Mouse (Mus musculus) lung, adult 2 months (tissue): ENCODE measurements around the gene Ccnyl1. TPM values are rescaled to one million over a fixed set of nuclear protein-coding genes. Genes with fewer than 3 reads are reported as not detected.
A peak's percentile ranks its signal among the peaks of the same experiment; 100 is the strongest.

Source experiments
- DNase-seq: peaks from one replicate; pipeline ENCODE4 v3.0.0; 2022
- H3K4me1 ChIP-seq: fragments of 200-500 bp; 2 replicates; pipeline ENCODE4 v1.6.1; 2011; ENCODE audit warnings: low read length; ENCODE audit not compliant: control insufficient read depth, insufficient read depth
- H3K4me3 ChIP-seq: fragments of 200-500 bp; replicated peaks from 2 replicates; pipeline ENCODE3; 2011; ENCODE audit warnings: low read depth, mild to moderate bottlenecking, control low read depth, low read length; ENCODE audit errors: extremely low read depth
- CTCF ChIP-seq: fragments of 200-500 bp; IDR thresholded peaks from 2 replicates; pipeline ENCODE4 v1.5.1; 2011; ENCODE audit warnings: mild to moderate bottlenecking, low read length, control low read depth; ENCODE audit not compliant: insufficient read depth
- POLR2A ChIP-seq: fragments of 200-500 bp; IDR thresholded peaks from 2 replicates; pipeline ENCODE4 v1.6.1; 2011; ENCODE audit warnings: low read depth, mild to moderate bottlenecking, control low read depth, low read length, borderline replicate concordance; ENCODE audit errors: extremely low read depth
- WGBS: fragments of 180-500 bp; shearing (Covaris S2); methylation state at CpG from one replicate; pipeline ENCODE4 v1.1.7; 2018; 5-methylcytosine and 5-hydroxymethylcytosine counted together
- polyA plus RNA-seq: library from polyadenylated mRNA; depleted of rRNA; stranded (reverse); fragments of >200 nt; gene quantifications from 2 replicates; pipeline ENCODE4 v1.2.3, GENCODE M21; 2012

Ccnyl1 gene
- polyA plus RNA-seq, 1 experiment, result 26.8 TPM

GRCm38 (mm10) chr1:64691121-64691551, 881 bp downstream of the Ccnyl1 start:
- H3K4me1 ChIP-seq, result peaks cover 3% of the 10 kb centered on the region
- TF ChIP-seq POLR2A (no peak), CTCF (no peak)
- WGBS, result under 1% methylated on average over 55 of the region's 55 CpGs
- no peak for DNase-seq
- H3K4me3 ChIP-seq, result peak overlapping the region; percentile 62

- peak overlapping the region; percentile 62 for H3K4me3 ChIP-seq
- no peak for DNase-seq
- H3K4me1 ChIP-seq, result peaks cover 3% of the 10 kb centered on the region
- 3% methylated on average over 9 of the region's 9 CpGs for WGBS
- TF ChIP-seq CTCF (no peak), POLR2A (no peak)
Observed at GRCm38 (mm10) chr1:64691581-64691980, 1.3 kb downstream of the Ccnyl1 start.

GRCm38 (mm10) chr1:64695156-64695555, 4.9 kb downstream of the Ccnyl1 start:
- WGBS, result 90% methylated on average over 3 of the region's 3 CpGs
- TF ChIP-seq POLR2A (no peak), CTCF (no peak)
- DNase-seq, result no peak
- Histone ChIP-seq H3K4me3 (no peak overlapping the region), H3K4me1 (peaks cover 3% of the 10 kb centered on the region; the same call in 1 of the 2 replicates)

GRCm38 (mm10) chr1:64701780-64702179, 11.5 kb downstream of the Ccnyl1 start:
- H3K4me1 ChIP-seq, result no peaks in the 10 kb centered on the region
- 68% methylated on average over 3 of the region's 3 CpGs for WGBS
- no peak overlapping the region for H3K4me3 ChIP-seq
- TF ChIP-seq CTCF (no peak), POLR2A (no peak)
- DNase-seq, result no peak

- 41% methylated on average over 6 of the region's 6 CpGs for WGBS
- DNase-seq, result peak; percentile 52
Observed at GRCm38 (mm10) chr1:64705230-64705629, 15.0 kb downstream of the Ccnyl1 start.

GRCm38 (mm10) chr1:64706610-64707009, 16.4 kb downstream of the Ccnyl1 start:
- TF ChIP-seq POLR2A, result no peak
- TF ChIP-seq CTCF, result no peak
- WGBS, result 93% methylated on average over 2 of the region's 2 CpGs
- no peak for DNase-seq
- no peaks in the 10 kb centered on the region for H3K4me1 ChIP-seq
- no peak overlapping the region for H3K4me3 ChIP-seq

More at GRCm38 (mm10) chr1:64705230-64705629, 15.0 kb downstream of the Ccnyl1 start:
- TF ChIP-seq CTCF (no peak), POLR2A (no peak)
- Histone ChIP-seq H3K4me1 (no peaks in the 10 kb centered on the region), H3K4me3 (no peak overlapping the region)

GRCm38 (mm10) chr1:64709891-64710290, 19.6 kb downstream of the Ccnyl1 start:
- DNase-seq, result no peak

GRCm38 (mm10) chr1:64712006-64712760, 21.9 kb downstream of the Ccnyl1 start:
- TF ChIP-seq POLR2A (no peak), CTCF (no peak)

More at GRCm38 (mm10) chr1:64709891-64710290, 19.6 kb downstream of the Ccnyl1 start:
- Histone ChIP-seq H3K4me1 (no peaks in the 10 kb centered on the region), H3K4me3 (no peak overlapping the region)
- TF ChIP-seq POLR2A (no peak), CTCF (no peak)
- WGBS, result 14% methylated on average over 2 of the region's 2 CpGs

GRCm38 (mm10) chr1:64715458-64715857, 25.2 kb downstream of the Ccnyl1 start:
- 64% methylated on average over 2 of the region's 2 CpGs for WGBS
- DNase-seq, result no peak
- Histone ChIP-seq H3K4me3 (no peak overlapping the region), H3K4me1 (peaks cover 5% of the 10 kb centered on the region; the same call in 1 of the 2 replicates)
- TF ChIP-seq CTCF (no peak), POLR2A (no peak)

More at GRCm38 (mm10) chr1:64712006-64712760, 21.9 kb downstream of the Ccnyl1 start:
- Histone ChIP-seq H3K4me1 (peaks cover 4% of the 10 kb centered on the region; the same call in 1 of the 2 replicates), H3K4me3 (no peak overlapping the region)
- DNase-seq, result no peak
- WGBS, result 75% methylated on average over 14 of the region's 14 CpGs

- no peak for DNase-seq
- 65% methylated on average over 7 of the region's 7 CpGs for WGBS
- peaks cover 5% of the 10 kb centered on the region; the same call in 1 of the 2 replicates for H3K4me1 ChIP-seq
Observed at GRCm38 (mm10) chr1:64716589-64717304, 26.5 kb downstream of the Ccnyl1 start.

More at GRCm38 (mm10) chr1:64716589-64717304, 26.5 kb downstream of the Ccnyl1 start:
- no peak overlapping the region for H3K4me3 ChIP-seq
- no peak for TF ChIP-seq CTCF
- TF ChIP-seq POLR2A, result no peak
